Mouse (Mus musculus): ENCODE results near the gene Fv1. TPM values are rescaled to one million over a fixed set of nuclear protein-coding genes. Genes with fewer than 3 reads are reported as not detected.
A peak's percentile ranks its signal among the peaks of the same experiment; 100 is the strongest.
"Not testable (repeated sequence)": the region's sequence is repeated elsewhere in the genome, so short reads cannot be mapped to it uniquely, and the experiment has no call there.

Fv1 gene
- polyA plus RNA-seq, 1 experiment from 2014 or later: 9.3 TPM

DNA sequence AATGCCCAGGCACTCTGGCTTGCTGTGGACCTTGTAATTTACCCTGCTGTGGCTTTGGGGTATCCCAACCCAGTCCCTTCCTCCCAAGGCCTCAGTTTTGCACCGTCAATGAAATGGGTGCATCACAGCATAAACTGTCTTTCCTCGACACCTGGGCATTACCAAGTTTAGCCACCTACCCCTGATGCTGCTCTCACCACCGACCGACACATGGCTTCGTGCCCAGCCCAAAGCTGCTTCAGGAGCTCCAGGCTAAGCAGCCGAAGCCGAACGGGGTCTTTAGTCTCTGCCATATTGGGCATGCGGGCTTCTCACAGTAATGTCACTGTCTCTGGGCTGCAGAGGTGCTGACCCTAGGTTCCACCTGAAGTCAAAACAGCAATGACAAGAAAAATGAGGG, 2.7 kb upstream of the Fv1 start:
- ATAC-seq (no peak), DNase-seq (ENCODE audit: low read depth, low spot score) (no peak)
- POLR2A ChIA-PET: no interaction called here
- no peaks in the 10 kb centered on the region for H3K27me3 ChIP-seq
- in situ Hi-C loops (cut with MboI; ENCODE audit: low pct_unique_long_range_greater_than_20kb): no loop called here
- no peak for TF ChIP-seq CTCF (IDR thresholded peaks at IDR 0.05)
- CTCF ChIA-PET: no interaction called here

DNA sequence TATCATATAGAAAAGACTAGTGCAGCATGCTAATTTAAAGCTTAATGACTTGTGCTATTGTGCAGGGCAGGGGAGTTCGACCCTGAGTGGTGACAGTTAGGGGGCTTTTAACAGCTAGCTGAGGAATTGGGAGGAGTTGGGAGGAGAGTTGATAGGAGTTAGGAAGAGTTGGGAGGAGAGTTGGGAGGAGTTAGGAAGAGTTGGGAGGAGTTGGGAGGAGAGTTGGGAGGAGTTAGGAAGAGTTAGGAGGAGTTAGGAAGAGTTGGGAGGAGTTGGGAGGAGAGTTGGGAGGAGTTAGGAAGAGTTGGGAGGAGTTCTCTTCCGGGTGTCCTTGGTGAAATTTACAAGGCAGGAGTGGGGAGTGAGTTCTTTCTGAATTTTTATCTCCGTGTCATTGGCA, 2.0 kb upstream of the Fv1 start:
- H3K27me3 ChIP-seq; DNase-seq (ENCODE audit: low read depth, low spot score); POLR2A ChIA-PET; ATAC-seq; in situ Hi-C loops (cut with MboI; ENCODE audit: low pct_unique_long_range_greater_than_20kb): not testable (repeated sequence)
- CTCF ChIA-PET: interaction anchor here (1.7 kb wide), 1 partner anchor 14 kb away, joined by 5 read pairs; no protein-coding TSS in a partner anchor

DNA sequence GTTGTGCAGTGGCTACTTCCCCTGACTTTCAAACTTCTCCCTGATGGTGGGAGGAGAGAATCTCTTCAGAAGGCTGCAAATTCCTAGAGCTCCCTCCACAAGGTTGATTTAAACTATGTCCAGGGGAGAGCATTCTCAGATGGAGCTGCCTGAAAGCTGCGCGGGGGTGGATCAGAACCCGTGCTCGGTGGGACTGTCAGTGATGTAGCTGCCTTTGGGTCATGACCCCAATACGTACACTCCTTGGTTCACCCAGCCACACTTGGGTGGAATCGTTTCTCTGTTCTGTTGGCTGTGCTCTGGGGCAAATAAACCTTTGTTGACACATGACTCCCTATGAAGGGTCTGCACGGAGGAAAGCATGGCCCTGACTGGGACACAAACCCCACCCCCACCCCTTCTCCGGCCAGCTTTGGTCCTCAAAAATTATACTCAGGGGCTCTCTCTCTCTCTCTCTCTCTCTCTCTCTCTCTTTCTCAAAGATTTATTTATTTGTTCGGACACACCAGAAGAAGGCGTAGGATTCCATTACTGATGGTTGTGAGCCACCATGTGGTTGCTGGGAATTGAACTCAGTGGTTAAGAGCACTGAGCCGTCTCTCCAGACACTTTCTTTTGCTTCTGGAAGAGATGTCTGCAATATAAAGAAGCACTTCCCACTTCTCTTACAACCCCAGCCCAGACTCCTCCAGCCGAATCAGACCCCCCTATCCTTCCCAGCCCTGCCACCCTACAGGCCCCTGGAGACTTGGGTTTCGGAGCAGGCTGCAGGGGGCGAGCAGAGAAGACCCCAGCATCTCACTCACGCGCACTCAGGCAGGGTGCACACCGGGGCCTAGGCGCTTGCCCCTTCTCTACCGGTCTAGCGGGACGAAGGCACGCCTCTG, 973 bp upstream of the Fv1 start:
- POLR2A ChIA-PET: no interaction called here
- in situ Hi-C loops (cut with MboI; ENCODE audit: low pct_unique_long_range_greater_than_20kb): no loop called here
- no peaks in the 10 kb centered on the region for H3K27me3 ChIP-seq
- ATAC-seq: peak; percentile 36
- no peak for TF ChIP-seq CTCF (IDR thresholded peaks at IDR 0.05)
- CTCF ChIA-PET: interaction anchor here (1.7 kb wide), 1 partner anchor 15 kb away, joined by 5 read pairs; no protein-coding TSS in a partner anchor
- no peak for DNase-seq (ENCODE audit: low read depth, low spot score)

DNA sequence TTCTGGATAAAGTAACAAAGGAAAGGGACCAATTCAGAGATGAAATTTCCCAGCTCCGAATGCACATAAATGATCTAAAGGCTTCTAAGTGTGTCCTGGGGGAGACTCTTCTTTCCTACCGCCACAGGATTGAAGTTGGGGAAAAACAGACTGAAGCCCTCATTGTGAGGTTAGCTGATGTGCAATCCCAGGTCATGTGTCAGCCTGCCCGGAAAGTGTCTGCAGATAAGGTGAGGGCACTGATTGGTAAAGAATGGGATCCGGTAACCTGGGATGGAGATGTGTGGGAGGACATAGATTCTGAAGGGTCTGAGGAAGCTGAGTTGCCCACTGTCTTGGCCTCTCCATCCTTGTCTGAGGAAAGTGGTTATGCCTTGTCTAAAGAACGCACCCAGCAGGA, 459 bp downstream of the Fv1 start:
- CTCF ChIA-PET: no interaction called here

DNA sequence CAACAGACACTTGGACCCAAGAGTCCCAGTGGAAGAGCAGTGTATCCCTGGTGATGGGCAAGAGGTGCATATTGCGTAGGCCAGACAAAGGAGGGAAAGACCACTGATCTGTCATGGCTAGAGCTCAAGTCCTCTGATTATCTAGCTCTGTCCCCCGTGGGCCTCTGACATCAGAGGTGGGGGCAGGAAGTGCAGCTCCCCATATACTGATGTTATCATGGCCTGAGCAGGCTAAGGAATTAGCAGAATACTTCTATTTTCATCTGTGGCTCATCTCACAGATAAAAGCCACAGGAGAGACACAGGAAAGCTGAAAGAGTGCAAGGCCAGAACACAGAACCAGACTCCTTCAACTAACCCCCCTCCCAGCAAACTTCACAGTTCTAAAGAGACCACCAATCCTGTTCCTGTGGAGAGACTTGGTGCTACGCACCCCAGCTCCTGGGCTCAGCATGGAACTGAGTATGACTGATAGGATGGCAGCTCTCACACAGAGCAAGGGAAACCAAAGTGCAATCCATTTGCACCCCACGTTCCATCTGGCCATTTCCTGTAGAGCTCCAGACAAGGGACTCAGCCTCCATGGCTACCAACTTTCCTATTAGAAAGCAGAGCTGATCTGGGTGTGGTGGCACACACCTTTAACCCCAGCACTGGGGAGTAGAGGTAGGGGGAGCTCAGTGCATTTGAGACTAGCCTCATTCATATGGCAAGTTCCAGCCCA, 7.2 kb downstream of the Fv1 start:
- in situ Hi-C loops (cut with MboI; ENCODE audit: low pct_unique_long_range_greater_than_20kb): no loop called here
- DNase-seq (ENCODE audit: low read depth, low spot score) (no peak), ATAC-seq (no peak)
- POLR2A ChIA-PET: no interaction called here
- CTCF ChIA-PET: no interaction called here
- no peak for TF ChIP-seq CTCF (IDR thresholded peaks at IDR 0.05)
- H3K27me3 ChIP-seq: no peaks in the 10 kb centered on the region

More for the DNA sequence above, 459 bp downstream of the Fv1 start:
- TF ChIP-seq CTCF (IDR thresholded peaks at IDR 0.05): no peak
- no peak for DNase-seq (ENCODE audit: low read depth, low spot score)
- no peaks in the 10 kb centered on the region for H3K27me3 ChIP-seq
- POLR2A ChIA-PET: no interaction called here
- in situ Hi-C loops (cut with MboI; ENCODE audit: low pct_unique_long_range_greater_than_20kb): no loop called here
- ATAC-seq: no peak

DNA sequence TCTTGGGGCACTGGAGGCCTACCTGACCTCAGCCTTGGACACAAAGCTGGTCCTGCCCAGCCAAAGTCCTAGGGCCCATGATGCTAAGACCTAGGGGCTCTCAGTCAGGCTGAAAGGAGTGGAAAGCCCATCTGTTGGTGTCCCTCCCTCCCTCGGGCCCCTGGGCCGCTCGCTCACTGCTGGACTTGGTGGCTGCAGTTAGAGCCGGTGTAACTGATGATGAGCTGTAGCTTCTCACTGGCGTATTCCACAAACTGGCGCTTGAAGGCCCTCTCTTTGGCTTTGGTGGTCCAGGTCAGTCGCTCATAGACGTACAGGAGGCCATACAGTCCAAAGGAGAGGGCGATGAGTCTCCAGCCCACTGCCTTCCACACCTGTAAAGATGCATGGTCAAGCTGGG, 9.8 kb downstream of the Fv1 start:
- TF ChIP-seq CTCF (IDR thresholded peaks at IDR 0.05): no peak
- CTCF ChIA-PET: no interaction called here
- in situ Hi-C loops (cut with MboI; ENCODE audit: low pct_unique_long_range_greater_than_20kb): no loop called here
- POLR2A ChIA-PET: no interaction called here
- ATAC-seq (no peak), DNase-seq (ENCODE audit: low read depth, low spot score) (no peak)
- no peaks in the 10 kb centered on the region for H3K27me3 ChIP-seq

DNA sequence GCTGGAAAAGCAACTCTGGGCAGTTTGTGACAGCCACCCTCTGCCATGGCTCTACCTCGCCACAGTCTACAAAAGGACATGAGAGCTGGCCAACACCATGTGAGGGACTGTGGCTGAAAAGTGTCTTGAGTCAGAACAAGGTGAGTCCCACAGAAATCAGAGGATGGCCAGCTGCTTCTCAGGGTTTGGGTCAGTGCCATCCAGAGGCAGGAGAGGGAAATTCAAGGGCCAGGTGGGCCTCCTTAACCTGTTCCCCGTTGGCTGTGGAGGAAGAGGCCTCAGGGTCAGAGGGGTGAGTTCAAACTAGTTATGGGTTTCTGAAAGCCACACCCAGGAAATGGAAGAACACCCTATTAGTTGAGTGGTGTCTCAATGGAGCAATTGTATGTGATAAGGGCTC, 10.7 kb downstream of the Fv1 start:
- ChIA-PET POLR2A (no interaction called here), CTCF (no interaction called here)
- no peaks in the 10 kb centered on the region for H3K27me3 ChIP-seq
- no peak for TF ChIP-seq CTCF (IDR thresholded peaks at IDR 0.05)
- DNase-seq (ENCODE audit: low read depth, low spot score) (no peak), ATAC-seq (peak; percentile 25)
- in situ Hi-C loops (cut with MboI; ENCODE audit: low pct_unique_long_range_greater_than_20kb): no loop called here

DNA sequence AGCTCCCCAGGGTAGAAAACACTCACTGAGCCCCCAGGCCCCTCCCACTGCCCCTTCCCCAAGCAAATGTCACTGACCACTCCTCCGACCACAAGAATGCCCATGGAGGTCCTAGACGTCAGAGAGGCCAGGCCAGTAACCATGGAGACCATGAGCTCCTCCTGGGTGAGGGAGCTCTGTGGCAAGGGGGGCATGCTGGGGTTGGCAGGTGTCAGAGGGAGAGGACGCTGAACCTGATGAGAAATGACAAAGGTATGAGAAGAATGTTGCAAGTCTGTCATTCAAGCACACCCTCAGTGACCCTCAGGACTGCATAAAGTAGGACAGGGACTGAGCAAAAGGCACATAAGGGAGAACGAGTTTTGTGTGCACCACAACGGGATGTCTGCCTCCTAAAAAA, 11.1 kb downstream of the Fv1 start:
- ChIA-PET CTCF (no interaction called here), POLR2A (no interaction called here)
- no peak for TF ChIP-seq CTCF (IDR thresholded peaks at IDR 0.05)
- ATAC-seq (peak; percentile 88), DNase-seq (ENCODE audit: low read depth, low spot score) (peak; percentile 46)
- no peaks in the 10 kb centered on the region for H3K27me3 ChIP-seq
- in situ Hi-C loops (cut with MboI; ENCODE audit: low pct_unique_long_range_greater_than_20kb): no loop called here

DNA sequence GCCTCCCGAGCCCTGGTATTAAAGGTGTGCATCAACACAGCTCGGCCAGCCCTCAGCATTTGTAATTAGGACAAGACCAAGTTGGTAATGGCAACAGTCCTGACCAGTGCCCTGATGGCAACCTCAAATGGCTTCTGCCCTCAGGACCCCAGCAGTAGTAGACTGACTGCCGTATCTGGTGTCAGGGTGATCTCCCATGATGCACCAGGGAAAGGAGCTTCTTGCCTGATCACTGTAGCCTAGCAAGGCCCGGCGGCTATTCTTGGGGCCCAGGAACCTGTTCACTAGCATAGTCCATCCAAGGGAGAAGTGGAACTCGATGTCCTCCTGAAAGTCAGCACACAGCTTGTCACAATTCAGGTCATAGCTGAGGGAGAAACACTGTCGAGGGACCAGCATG, 13.0 kb downstream of the Fv1 start:
- no peaks in the 10 kb centered on the region for H3K27me3 ChIP-seq
- no peak for TF ChIP-seq CTCF (IDR thresholded peaks at IDR 0.05)
- in situ Hi-C loops (cut with MboI; ENCODE audit: low pct_unique_long_range_greater_than_20kb): no loop called here
- ChIA-PET POLR2A (no interaction called here), CTCF (no interaction called here)
- DNase-seq (ENCODE audit: low read depth, low spot score): no peak
- ATAC-seq: no peak

DNA sequence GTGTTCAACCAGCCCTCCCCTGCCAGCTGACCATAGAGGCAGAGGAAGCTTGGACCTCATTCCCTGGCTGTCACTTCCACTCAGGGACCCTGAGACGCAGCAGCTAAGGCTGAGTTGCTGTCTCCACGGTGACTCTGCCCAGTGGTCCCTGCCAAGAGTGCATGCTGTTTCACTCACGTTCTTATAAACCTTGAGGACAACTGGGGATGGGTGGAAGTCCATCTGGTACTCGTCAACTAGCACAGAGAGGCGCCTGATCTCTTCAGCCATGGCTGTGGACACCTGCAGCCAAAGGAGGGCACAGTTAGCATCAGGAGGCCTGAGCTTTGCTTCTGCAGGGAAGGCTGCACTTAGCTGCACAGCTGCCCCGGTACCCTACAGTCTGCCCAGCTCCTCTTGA, 14.3 kb downstream of the Fv1 start:
- CTCF ChIA-PET: no interaction called here
- in situ Hi-C loops (cut with MboI; ENCODE audit: low pct_unique_long_range_greater_than_20kb): no loop called here
- no peaks in the 10 kb centered on the region for H3K27me3 ChIP-seq
- ATAC-seq (no peak), DNase-seq (ENCODE audit: low read depth, low spot score) (no peak)
- TF ChIP-seq CTCF (IDR thresholded peaks at IDR 0.05): no peak
- POLR2A ChIA-PET: no interaction called here

DNA sequence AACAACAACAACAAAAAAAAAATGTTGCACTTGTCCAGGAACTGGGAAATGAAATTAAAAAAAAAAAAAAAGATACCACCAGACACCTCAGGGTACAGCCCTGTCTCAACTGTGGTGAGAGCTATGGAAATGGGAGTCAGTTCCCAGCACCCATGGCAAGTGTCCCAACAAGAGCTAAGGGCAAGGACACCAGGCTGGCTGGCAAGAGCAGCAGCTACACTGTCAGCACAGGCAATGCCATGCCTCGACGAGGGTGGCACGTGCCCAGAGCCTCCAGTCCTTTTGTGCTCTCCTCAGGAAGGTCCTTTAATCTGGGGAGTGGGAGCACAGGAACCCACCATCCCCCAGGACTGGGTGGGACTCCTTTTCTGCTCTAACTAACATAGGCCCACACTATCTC, 15.4 kb downstream of the Fv1 start:
- ChIA-PET POLR2A (no interaction called here), CTCF (no interaction called here)
- no peak for TF ChIP-seq CTCF (IDR thresholded peaks at IDR 0.05)
- H3K27me3 ChIP-seq: no peaks in the 10 kb centered on the region
- ATAC-seq: no peak
- no peak for DNase-seq (ENCODE audit: low read depth, low spot score)
- in situ Hi-C loops (cut with MboI; ENCODE audit: low pct_unique_long_range_greater_than_20kb): no loop called here
